Comparison of ENCODE assay signal across 8 mouse cellular contexts in genomic region chr17:42876001-42876903, GRCm38 (mm10). TPM values are rescaled to one million over a fixed set of nuclear protein-coding genes. Genes with fewer than 3 reads are reported as not detected.
DNase-seq lines count a peak whose midpoint lies in the region; ATAC-seq and TF ChIP-seq lines count a peak whose summit lies in the region.

Gene Cd2ap, minus strand, starts transcription at chr17:42876665.

- H3K79me2 ChIP-seq in MEL (ENCODE audit: control insufficient read depth, insufficient read depth, low read length, poor library complexity) = peaks cover 7% of the 10 kb centered on the region

- H3K4me1 ChIP-seq in MEL (ENCODE audit: control insufficient read depth in 1 of 2, insufficient read depth in 2 of 2, low read length in 2 of 2) = no peaks in the 10 kb centered on the region; a peak in 1 of 4 replicates
- H3K4me1 ChIP-seq in cerebellum, adult 2 months (ENCODE audit: control insufficient read depth, insufficient read depth, low read length) = no peaks in the 10 kb centered on the region
- no peaks in the 10 kb centered on the region; the same call in 1 of the 2 replicates for H3K4me1 ChIP-seq in lung, postnatal 0 days (ENCODE audit: insufficient read depth, low read depth, low read length)

- peaks cover 0 to 5% of the 10 kb centered on the region in 2 experiments; a peak in 2 of 4 replicates for H3K36me3 ChIP-seq in MEL (ENCODE audit: control insufficient read depth in 1 of 2, insufficient read depth in 2 of 2, low read length in 2 of 2)
- H3K36me3 ChIP-seq in lung, postnatal 0 days (ENCODE audit: insufficient read depth, low read length) = no peaks in the 10 kb centered on the region

- no peaks in the 10 kb centered on the region for H3K27me3 ChIP-seq in MEL (ENCODE audit: control insufficient read depth in 1 of 2, insufficient read depth in 2 of 2, low read length in 2 of 2)
- no peaks in the 10 kb centered on the region for H3K27me3 ChIP-seq in cerebellum, adult 2 months (ENCODE audit: control insufficient read depth, insufficient read depth, low read length)
- H3K27me3 ChIP-seq in lung, postnatal 0 days (replicated peaks; ENCODE audit: insufficient read depth, low read length) = no peaks in the 10 kb centered on the region

- peak; percentile 54 to 71 for TF ChIP-seq POLR2A in MEL (IDR thresholded peaks at IDR 0.05; ENCODE audit: control insufficient read depth in 1 of 2, insufficient read depth in 1 of 2, low read depth in 1 of 2, low read length in 2 of 2, poor library complexity in 1 of 2)
- TF ChIP-seq POLR2A in cerebellum, adult 2 months (IDR thresholded peaks at IDR 0.05; ENCODE audit: borderline replicate concordance, insufficient read depth, low read length) = peak; percentile 84

- no peaks in the 10 kb centered on the region for H3K9me3 ChIP-seq in MEL (replicated peaks; ENCODE audit: insufficient read depth, low read length)
- no peaks in the 10 kb centered on the region for H3K9me3 ChIP-seq in lung, postnatal 0 days (ENCODE audit: low read length)

- peak within 1 kb of the TSS; percentile 83 for H3K27ac ChIP-seq in MEL (ENCODE audit: control insufficient read depth, low read depth, low read length)
- H3K27ac ChIP-seq in cerebellum, adult 2 months (ENCODE audit: insufficient read depth, low read length) = peak within 1 kb of the TSS; percentile 83
- peak within 1 kb of the TSS; percentile 98 for H3K27ac ChIP-seq in lung, postnatal 0 days (ENCODE audit: low read length)

- peak; percentile 90 for DNase-seq in MEL (ENCODE audit: low read depth, low spot score)
- DNase-seq in cerebellum, adult 2 months = peak; percentile 93 to 96
- DNase-seq in forelimb bud, embryonic 11.5 days (ENCODE audit: low read depth, low spot score) = peak; percentile 91
- peak; percentile 95 for DNase-seq in layer of hippocampus, adult 9-11 months
- DNase-seq in lung, postnatal 0 days (ENCODE audit: low spot score) = peak; percentile 96
- peak; percentile 97 for DNase-seq in ovary, postnatal 14 days (ENCODE audit: low spot score)
- peak; percentile 100 for DNase-seq in thymus, postnatal 14 days

- H3K9ac ChIP-seq in MEL (ENCODE audit: control insufficient read depth, low read depth, low read length, poor library complexity, severe bottlenecking) = peak within 1 kb of the TSS; percentile 94
- H3K9ac ChIP-seq in lung, postnatal 0 days (replicated peaks; ENCODE audit: low read depth) = peak within 1 kb of the TSS; percentile 96

- H3K4me2 ChIP-seq in lung, postnatal 0 days (replicated peaks; ENCODE audit: low read depth, low read length) = peak within 1 kb of the TSS; percentile 91

- no peak for TF ChIP-seq CTCF in MEL (IDR thresholded peaks at IDR 0.05 in 2 of 3, conservative IDR thresholded peaks at IDR 0.05 in 1 of 3; ENCODE audit: control insufficient read depth in 1 of 3, insufficient read depth in 1 of 3, low read depth in 2 of 3, low read length in 3 of 3, poor library complexity in 1 of 3, severe bottlenecking in 1 of 3)
- no peak for TF ChIP-seq CTCF in cerebellum, adult 2 months (IDR thresholded peaks at IDR 0.05; ENCODE audit: borderline replicate concordance, insufficient read depth, low read depth, low read length)
- TF ChIP-seq CTCF in lung, postnatal 0 days (IDR thresholded peaks at IDR 0.05) = no peak; the same call in none of the 2 replicates

- no peak for TF ChIP-seq EP300 in MEL (IDR thresholded peaks at IDR 0.05; ENCODE audit: low read depth in 1 of 2, low read length in 2 of 2)
- TF ChIP-seq EP300 in lung, postnatal 0 days (IDR thresholded peaks at IDR 0.05) = no peak

- WGBS in cerebellum, adult 2 months = under 1% methylated on average over 84 of the region's 94 CpGs
- WGBS in lung, postnatal 0 days = 0% methylated on average over 55 of the region's 94 CpGs

- TF ChIP-seq RAD21 in MEL (IDR thresholded peaks at IDR 0.05; ENCODE audit: low read depth, low read length) = no peak

- H3K4me3 ChIP-seq in MEL (ENCODE audit: control insufficient read depth in 1 of 2, insufficient read depth in 1 of 2, low read depth in 2 of 2, low read length in 2 of 2) = peak within 1 kb of the TSS; percentile 58
- peak within 1 kb of the TSS; percentile 91 for H3K4me3 ChIP-seq in cerebellum, adult 2 months (replicated peaks; ENCODE audit: insufficient read depth, low read depth, low read length)
- H3K4me3 ChIP-seq in lung, postnatal 0 days (ENCODE audit: low read depth, low read length) = peak within 1 kb of the TSS; percentile 94

- peak; percentile 68 to 84 for ATAC-seq in hematopoietic stem cell, adult 5-6 weeks (replicated peaks in 1 of 2; ENCODE audit: insufficient read depth in 1 of 2, low FRiP score in 2 of 2, low TSS enrichment in 1 of 2, low read depth in 1 of 2, poor library complexity in 2 of 2, severe bottlenecking in 2 of 2)
- ATAC-seq in lung, postnatal 0 days = peak; percentile 94

TF ChIP-seq in MEL, 35 proteins besides CTCF, POLR2A, EP300 and RAD21:
- TF ChIP-seq TCF12 (IDR thresholded peaks at IDR 0.05; ENCODE audit: low read depth, low read length) (0 out of 2 replicates have a peak, but pooled peaks have one; percentile 15), NRF1 (IDR thresholded peaks at IDR 0.05; ENCODE audit: insufficient read depth, low read depth, low read length, poor library complexity, severe bottlenecking) (peak; percentile 66), ZKSCAN1 (IDR thresholded peaks at IDR 0.05; ENCODE audit: low read depth, low read length) (no peak), ZC3H11A (IDR thresholded peaks at IDR 0.05; ENCODE audit: low read depth, low read length) (no peak), CHD2 (IDR thresholded peaks at IDR 0.05; ENCODE audit: low read length) (peak; percentile 87), ZNF384 (IDR thresholded peaks at IDR 0.05; ENCODE audit: low read depth, low read length) (peak; percentile 93; the same call in 1 of the 2 replicates), MAZ (IDR thresholded peaks at IDR 0.05; ENCODE audit: low read depth, low read length) (peak; percentile 47; the same call in 1 of the 2 replicates), ETS1 (IDR thresholded peaks at IDR 0.05; ENCODE audit: low read depth, low read length) (peak; percentile 55; the same call in 1 of the 2 replicates), NELFE (IDR thresholded peaks at IDR 0.05; ENCODE audit: low read depth, low read length) (peak; percentile 36; the same call in 1 of the 2 replicates)

RNA-seq across cellular contexts. Expression of gene Cd2ap, which starts in this region (rescaled TPM):
- total RNA-seq in MEL (2012; rRNA removed) = 10.4 and 10.7 TPM in 2 replicates
- polyA plus RNA-seq in MEL (2012; ENCODE audit: insufficient read depth in 1 of 2, insufficient read length in 2 of 2, low read depth in 1 of 2, low replicate concordance in 2 of 2, missing spikeins in 1 of 2) = 10 to 100 TPM in 1 of 2 experiments, not detected in 1; 14.3 TPM
- polyA plus RNA-seq in cerebellum, adult 2 months (2012; rRNA removed) = 19.3 and 20.1 TPM in 2 replicates
- 29.4 and 39.0 TPM in 2 replicates for total RNA-seq in hematopoietic stem cell, adult 5-6 weeks (2017)
- 23.1 and 27.3 TPM in 2 replicates for polyA plus RNA-seq in lung, postnatal 0 days (2015; fragmentation: Nextera tagmentation; extraction: Ambion mirVana)

Comparison
In these comparisons a context has a peak if more than half of its experiments do, and no peak if none do; other contexts are left out.
1. Peak in every context shown above with its lines: DNase-seq, ATAC-seq, H3K4me3 ChIP-seq and H3K27ac ChIP-seq.